Mouse (Mus musculus) kidney, postnatal 0 days (tissue): ENCODE measurements around the gene Lpar3. TPM values are rescaled to one million over a fixed set of nuclear protein-coding genes. Genes with fewer than 3 reads are reported as not detected.

Source experiments
- ATAC-seq: fragments of 200-750 bp; cut with Nextera tagmentation; replicated peaks from 2 replicates; pipeline ENCODE4 v1.8.0; 2017; ENCODE audit warnings: low read depth, moderate number of reproducible peaks, moderate TSS enrichment, moderate library complexity; ENCODE audit not compliant: low FRiP score
- DNase-seq: peaks from one replicate; pipeline ENCODE4 v3.0.0-alpha.2; 2016; ENCODE audit warnings: low spot score
- H3K27ac ChIP-seq: fragments of 300-500 bp; sonication (generic); 2 replicates; pipeline ENCODE4 v1.5.1; 2014; ENCODE audit warnings: mild to moderate bottlenecking
- H3K27me3 ChIP-seq: fragments of 300-500 bp; sonication (generic); 2 replicates; pipeline ENCODE4 v1.6.1; 2014; ENCODE audit warnings: low read length, mixed read lengths; ENCODE audit not compliant: insufficient read depth
- H3K36me3 ChIP-seq: fragments of 300-500 bp; sonication (generic); 2 replicates; pipeline ENCODE4 v1.6.1; 2014; ENCODE audit warnings: low read length, mixed read lengths; ENCODE audit not compliant: insufficient read depth
- H3K4me1 ChIP-seq: fragments of 300-500 bp; sonication (generic); replicated peaks from 2 replicates; pipeline ENCODE4 v1.6.1; 2014; ENCODE audit warnings: antibody characterized with exemption, low read length, mixed read lengths; ENCODE audit not compliant: insufficient read depth
- H3K4me2 ChIP-seq: fragments of 300-500 bp; sonication (generic); 2 replicates; pipeline ENCODE4 v1.6.1; 2014; ENCODE audit warnings: mild to moderate bottlenecking, low read length, moderate library complexity, mixed read lengths
- H3K4me3 ChIP-seq: fragments of 300-500 bp; sonication (generic); replicated peaks from 2 replicates; pipeline ENCODE4 v1.5.1; 2014; ENCODE audit warnings: low read depth, low read length
- H3K9ac ChIP-seq: fragments of 300-500 bp; sonication (generic); 2 replicates; pipeline ENCODE4 v1.6.1; 2014; ENCODE audit warnings: low read depth, low read length
- H3K9me3 ChIP-seq: fragments of 300-500 bp; sonication (generic); replicated peaks from 2 replicates; pipeline ENCODE4 v1.6.1; 2016; ENCODE audit warnings: low read length, inconsistent platforms, mixed read lengths
- CTCF ChIP-seq: IDR thresholded peaks from 2 replicates; pipeline ENCODE4 v1.5.1; 2016; ENCODE audit warnings: antibody characterized with exemption, low read depth, mild to moderate bottlenecking, moderate library complexity
- WGBS: fragments of 180-500 bp; shearing (Covaris S2); extraction: QIAGEN DNeasy Blood & Tissue Kit; methylation state at CpG from one replicate; pipeline ENCODE4 v1.1.7; 2014; 5-methylcytosine and 5-hydroxymethylcytosine counted together
- polyA plus RNA-seq: library from polyadenylated mRNA; unstranded; fragments of >200 nt; fragmentation: Nextera tagmentation; extraction: Ambion mirVana; gene quantifications from 2 replicates; pipeline ENCODE4 v1.2.1, GENCODE M21; 2015

Lpar3 gene
- polyA plus RNA-seq, 1 experiment from 2014 or later, result 2.6 TPM

DNA sequence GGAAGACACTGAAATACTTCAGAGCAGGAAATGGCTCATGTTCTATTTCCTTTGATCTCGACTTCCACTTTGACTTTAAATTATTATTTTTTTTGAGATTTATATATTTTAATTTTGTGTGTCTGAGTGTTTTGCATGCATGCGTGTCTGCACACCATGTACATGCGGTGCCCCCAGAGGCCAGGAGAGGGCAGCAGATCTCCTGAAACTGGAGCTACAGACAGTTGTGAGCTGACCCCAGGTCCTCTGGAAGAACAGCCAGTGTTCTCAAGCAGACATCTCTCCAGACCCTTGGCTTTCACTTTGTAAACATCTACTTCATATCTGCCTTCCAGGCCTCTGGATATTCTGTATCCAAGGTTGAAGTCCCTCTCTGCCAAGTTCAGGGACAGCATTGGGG, 39.8 kb upstream of the Lpar3 start:
- WGBS, result 44% methylated on average over 3 of the region's 3 CpGs

DNA sequence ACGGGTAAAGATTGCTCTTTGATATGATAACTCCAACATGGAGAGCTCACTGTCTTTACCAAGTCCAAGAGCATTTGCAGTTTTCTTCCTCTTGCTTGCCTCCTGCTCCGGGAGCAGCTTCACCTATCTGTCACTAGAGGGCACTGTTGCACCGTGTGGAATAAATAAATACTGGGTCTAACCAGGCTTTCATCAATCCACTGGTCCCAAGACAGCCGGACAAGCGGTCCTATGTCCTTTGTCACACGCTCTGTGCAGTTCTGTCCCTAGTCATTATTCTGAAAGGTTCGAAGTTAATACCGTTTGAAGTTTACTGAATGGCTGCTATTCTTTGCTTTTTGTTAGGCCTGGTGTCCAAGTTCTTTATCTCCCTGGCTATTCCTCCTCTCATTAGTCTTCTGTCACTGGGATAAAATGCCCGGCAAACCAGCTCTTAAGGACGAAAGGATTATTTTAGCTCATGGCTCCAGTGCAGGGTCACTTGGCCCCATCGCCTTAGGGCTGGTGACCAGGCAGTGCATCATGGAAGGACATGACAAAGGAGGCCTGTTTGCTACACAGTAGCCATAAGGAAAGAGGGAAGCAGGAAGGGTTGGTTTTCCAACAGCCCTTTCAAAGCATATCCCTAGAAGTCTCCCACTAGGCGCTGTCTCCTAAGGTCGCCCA, 35.6 kb upstream of the Lpar3 start:
- no peak overlapping the region for H3K4me3 ChIP-seq
- 32% methylated on average over 13 of the region's 13 CpGs for WGBS
- H3K27me3 ChIP-seq, result no peaks in the 10 kb centered on the region
- DNase-seq (peak; percentile 93), ATAC-seq (no peak; the same call in 1 of the 2 replicates)
- no peaks in the 10 kb centered on the region for H3K4me1 ChIP-seq
- no peak overlapping the region for H3K27ac ChIP-seq
- no peak overlapping the region for H3K9ac ChIP-seq
- peak; percentile 94 for TF ChIP-seq CTCF
- no peak overlapping the region for H3K4me2 ChIP-seq
- H3K36me3 ChIP-seq, result no peaks in the 10 kb centered on the region
- H3K9me3 ChIP-seq, result no peaks in the 10 kb centered on the region

More for the DNA sequence above, 39.8 kb upstream of the Lpar3 start:
- TF ChIP-seq CTCF, result peak; percentile 76
- no peak overlapping the region for H3K4me3 ChIP-seq
- no peak overlapping the region for H3K9ac ChIP-seq
- no peaks in the 10 kb centered on the region for H3K27me3 ChIP-seq
- no peaks in the 10 kb centered on the region for H3K36me3 ChIP-seq
- no peaks in the 10 kb centered on the region for H3K9me3 ChIP-seq
- no peak for ATAC-seq
- H3K4me1 ChIP-seq, result no peaks in the 10 kb centered on the region
- no peak overlapping the region for H3K27ac ChIP-seq
- peak; percentile 68 for DNase-seq
- no peak overlapping the region for H3K4me2 ChIP-seq

DNA sequence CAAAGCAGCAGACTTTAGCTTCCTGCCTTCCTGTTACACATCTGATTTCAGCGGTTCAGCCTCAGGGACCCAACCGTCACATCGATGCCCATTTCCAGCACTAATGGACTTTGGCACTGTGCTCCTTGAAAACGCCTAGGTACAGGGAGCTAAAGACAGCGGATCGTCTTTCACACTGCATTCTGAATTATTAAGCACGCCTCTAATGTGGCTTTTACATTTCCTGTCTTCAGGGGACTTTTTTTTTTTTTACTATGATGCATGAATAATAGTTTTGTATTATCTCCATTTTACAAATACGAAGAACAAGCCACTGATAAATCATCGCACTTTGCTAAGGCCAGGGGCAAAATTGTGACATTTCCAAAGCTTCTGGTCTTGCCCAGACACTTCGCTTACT, 34.7 kb upstream of the Lpar3 start:
- H3K36me3 ChIP-seq, result no peaks in the 10 kb centered on the region
- no peak overlapping the region for H3K9ac ChIP-seq
- H3K27ac ChIP-seq, result no peak overlapping the region
- H3K4me3 ChIP-seq, result no peak overlapping the region
- no peaks in the 10 kb centered on the region for H3K9me3 ChIP-seq
- no peak for TF ChIP-seq CTCF
- WGBS, result 78% methylated on average over 10 of the region's 10 CpGs
- no peak overlapping the region for H3K4me2 ChIP-seq
- H3K4me1 ChIP-seq, result no peaks in the 10 kb centered on the region
- ATAC-seq (no peak), DNase-seq (no peak)
- H3K27me3 ChIP-seq, result no peaks in the 10 kb centered on the region

DNA sequence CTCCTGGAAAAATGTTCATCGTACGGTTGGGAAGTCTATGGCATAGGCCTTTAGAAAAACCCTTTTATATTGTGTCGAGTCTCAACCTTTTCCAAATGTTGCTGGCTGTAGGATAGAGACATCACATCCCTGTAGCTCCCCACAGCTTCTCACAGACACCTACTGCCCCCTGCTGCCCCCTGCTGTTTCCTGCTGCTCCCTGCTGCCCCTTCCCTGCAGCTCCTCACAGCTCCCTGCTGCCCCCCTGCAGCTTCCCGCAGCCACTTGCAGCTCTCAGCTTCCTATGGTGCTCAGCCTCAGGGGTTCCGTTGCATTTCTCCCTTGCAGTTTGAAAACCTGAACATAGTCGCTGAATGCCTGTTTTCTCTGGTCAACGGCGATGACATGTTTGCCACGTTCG, 30.8 kb upstream of the Lpar3 start:
- no peaks in the 10 kb centered on the region for H3K9me3 ChIP-seq
- no peak overlapping the region for H3K4me2 ChIP-seq
- ATAC-seq (no peak), DNase-seq (no peak)
- no peak overlapping the region for H3K27ac ChIP-seq
- no peaks in the 10 kb centered on the region for H3K4me1 ChIP-seq
- H3K9ac ChIP-seq, result no peak overlapping the region
- TF ChIP-seq CTCF, result peak; percentile 33; the same call in 1 of the 2 replicates
- no peaks in the 10 kb centered on the region for H3K36me3 ChIP-seq
- H3K27me3 ChIP-seq, result no peaks in the 10 kb centered on the region
- H3K4me3 ChIP-seq, result no peak overlapping the region
- WGBS, result 73% methylated on average over 10 of the region's 10 CpGs

DNA sequence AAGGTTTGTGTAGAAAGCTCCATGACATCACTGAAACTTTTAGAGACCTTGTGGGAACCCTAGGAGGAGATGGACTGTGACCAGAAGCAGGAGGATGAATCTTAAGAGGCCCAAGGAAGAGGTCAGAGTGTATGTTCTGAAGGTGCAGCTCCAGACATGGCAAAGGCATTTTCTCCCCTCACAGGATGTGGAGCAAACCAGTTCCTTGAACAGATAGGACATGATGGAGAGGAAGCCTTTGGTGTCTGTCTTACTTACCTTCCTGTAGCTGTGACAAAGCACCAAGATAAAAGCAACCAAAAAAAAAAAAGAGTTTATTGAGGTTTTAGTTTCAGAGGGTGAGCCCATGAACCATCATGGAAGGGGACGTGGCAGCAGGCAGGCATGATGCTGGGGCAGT, 28.3 kb upstream of the Lpar3 start:
- 85% methylated on average over 1 of the region's 1 CpGs for WGBS
- ATAC-seq (no peak), DNase-seq (no peak)
- H3K27ac ChIP-seq, result no peak overlapping the region
- H3K36me3 ChIP-seq, result no peaks in the 10 kb centered on the region
- no peak for TF ChIP-seq CTCF
- no peaks in the 10 kb centered on the region for H3K9me3 ChIP-seq
- H3K27me3 ChIP-seq, result no peaks in the 10 kb centered on the region
- H3K4me3 ChIP-seq, result no peak overlapping the region
- H3K4me2 ChIP-seq, result no peak overlapping the region
- no peaks in the 10 kb centered on the region for H3K4me1 ChIP-seq
- no peak overlapping the region for H3K9ac ChIP-seq

DNA sequence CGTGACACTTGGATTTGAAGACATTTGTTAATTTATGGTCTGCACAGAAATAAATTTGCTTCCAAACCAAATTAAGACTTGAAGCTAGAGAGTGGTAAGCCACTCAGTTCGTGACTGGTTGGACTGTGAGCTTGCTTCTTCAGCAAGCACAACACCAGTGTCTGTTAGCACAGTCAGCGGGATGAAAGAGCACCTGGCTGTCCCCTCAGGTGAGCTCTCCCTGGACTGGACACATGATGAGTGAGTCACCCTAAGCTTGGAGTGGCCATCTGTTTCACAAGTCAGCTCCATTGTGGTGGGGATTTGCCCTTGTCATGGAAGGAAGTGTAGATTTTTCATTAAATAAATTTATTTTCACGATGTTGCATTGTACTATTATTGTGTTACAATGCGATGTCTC, 25.6 kb upstream of the Lpar3 start:
- Histone ChIP-seq H3K27me3 (no peaks in the 10 kb centered on the region), H3K9me3 (no peaks in the 10 kb centered on the region), H3K9ac (no peak overlapping the region), H3K36me3 (no peaks in the 10 kb centered on the region), H3K27ac (no peak overlapping the region), H3K4me1 (no peaks in the 10 kb centered on the region), H3K4me3 (no peak overlapping the region), H3K4me2 (no peak overlapping the region)
- 82% methylated on average over 5 of the region's 5 CpGs for WGBS
- TF ChIP-seq CTCF, result no peak
- DNase-seq (no peak), ATAC-seq (no peak)

DNA sequence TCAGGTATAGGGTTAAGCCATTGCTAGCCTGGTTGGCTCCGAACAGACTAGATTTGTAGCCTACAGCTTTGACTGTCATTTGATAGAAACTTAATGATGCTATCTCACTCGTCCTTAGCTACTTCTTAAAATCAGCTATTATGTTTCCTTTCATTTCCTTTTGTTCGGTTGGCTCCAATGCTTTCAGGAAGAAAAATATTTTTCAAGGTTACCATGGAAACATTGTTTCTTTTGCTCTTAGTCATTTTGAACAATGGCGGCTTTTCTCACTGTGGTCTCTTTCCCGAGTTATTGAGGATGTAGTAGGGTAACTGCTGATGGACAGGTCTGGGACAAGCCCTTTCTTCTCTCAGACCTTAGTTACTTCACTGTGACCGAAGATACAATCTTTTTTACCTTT, 24.5 kb upstream of the Lpar3 start:
- ATAC-seq, result no peak
- TF ChIP-seq CTCF, result no peak

More for the DNA sequence above, 24.5 kb upstream of the Lpar3 start:
- 45% methylated on average over 6 of the region's 6 CpGs for WGBS
- Histone ChIP-seq H3K9ac (no peak overlapping the region), H3K36me3 (no peaks in the 10 kb centered on the region), H3K27me3 (no peaks in the 10 kb centered on the region), H3K4me2 (no peak overlapping the region), H3K4me1 (no peaks in the 10 kb centered on the region), H3K27ac (no peak overlapping the region), H3K4me3 (no peak overlapping the region), H3K9me3 (no peaks in the 10 kb centered on the region)
- DNase-seq, result peak; percentile 11
